Mouse (Mus musculus) gonadal fat pad, adult 2 months (tissue): ENCODE measurements around the gene Rimbp3. TPM values are rescaled to one million over a fixed set of nuclear protein-coding genes. Genes with fewer than 3 reads are reported as not detected.

Experiments
- DNase-seq: peaks from one replicate; pipeline ENCODE4 v3.0.0-alpha.2; 2012; ENCODE audit warnings: low read depth
- polyA plus RNA-seq: library from polyadenylated mRNA; depleted of rRNA; stranded (reverse); fragments of >200 nt; gene quantifications from 2 replicates; pipeline ENCODE4 v1.2.3, GENCODE M21; 2012; rRNA removed

Rimbp3 gene
- polyA plus RNA-seq, 1 experiment: 0.36 TPM

- DNase-seq: no peak
These were observed 50.5 kb downstream of the Rimbp3 start for GRCm38 (mm10) chr16:17258917-17259316.

DNA sequence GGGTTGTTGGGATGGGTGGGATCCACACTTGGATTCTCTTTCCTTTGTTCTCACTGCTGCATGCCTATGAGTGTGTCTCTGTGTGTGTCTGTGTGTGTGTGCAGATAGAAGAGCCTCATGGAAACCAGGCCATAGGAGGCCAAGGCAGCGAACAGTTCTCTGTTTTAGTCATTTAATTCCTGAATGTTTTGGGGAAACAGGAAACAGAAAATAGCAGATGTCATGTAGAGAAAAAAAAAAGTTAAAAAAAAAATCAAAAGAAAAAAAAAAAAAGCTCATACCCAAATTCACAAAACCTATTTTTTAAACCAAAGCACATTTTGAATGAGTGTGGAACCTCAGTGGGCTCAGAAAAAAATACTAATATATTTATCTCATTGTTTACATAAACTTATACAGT is 52.9 kb downstream of the Rimbp3 start:
- no peak for DNase-seq

Other genes with a start within 250 kb of the Rimbp3 start
- gene Mapk1, start 225.2 kb upstream of the Rimbp3 start, polyA plus RNA-seq: 73.9 and 76.7 TPM in 2 replicates
- gene Ypel1, start 138.9 kb upstream of the Rimbp3 start, polyA plus RNA-seq: 2.4 TPM in 2 replicates
- gene Ppil2, start 97.3 kb upstream of the Rimbp3 start, polyA plus RNA-seq: 76.0 and 83.6 TPM in 2 replicates
- gene 2610318N02Rik, start 83.4 kb upstream of the Rimbp3 start, polyA plus RNA-seq: 9.5 and 15.0 TPM in 2 replicates
- gene Sdf2l1, start 76.2 kb upstream of the Rimbp3 start, polyA plus RNA-seq: 107 and 171 TPM in 2 replicates
- 3.8 and 5.3 TPM in 2 replicates for gene Ydjc, start 64.0 kb upstream of the Rimbp3 start, polyA plus RNA-seq
- gene Ccdc116, start 61.4 kb upstream of the Rimbp3 start, polyA plus RNA-seq: 0.84 and 1.5 TPM in 2 replicates
- 48.4 and 51.4 TPM in 2 replicates for gene Ube2l3, start 6.0 kb upstream of the Rimbp3 start, polyA plus RNA-seq
- 2.6 and 3.4 TPM in 2 replicates for gene Hic2, start 25.0 kb downstream of the Rimbp3 start, polyA plus RNA-seq
- 15.6 and 23.2 TPM in 2 replicates for gene Tmem191c, start 67.5 kb downstream of the Rimbp3 start, polyA plus RNA-seq
- gene Serpind1, start 122.8 kb downstream of the Rimbp3 start, polyA plus RNA-seq: 0.12 and 0.18 TPM in 2 replicates
- 7.1 and 9.6 TPM in 2 replicates for gene Snap29, start 197.4 kb downstream of the Rimbp3 start, polyA plus RNA-seq
- 69.0 and 77.6 TPM in 2 replicates for gene Pi4ka, start 197.7 kb downstream of the Rimbp3 start, polyA plus RNA-seq
- gene Crkl, start 243.4 kb downstream of the Rimbp3 start, polyA plus RNA-seq: 28.0 and 28.5 TPM in 2 replicates